Mouse (Mus musculus) small intestine, adult 2 months (tissue): Measurements from ENCODE around the gene Slit1. TPM values are rescaled to one million over a fixed set of nuclear protein-coding genes. Genes with fewer than 3 reads are reported as not detected.

Source experiments
- H3K27ac ChIP-seq: fragments of 200-500 bp; 2 replicates; pipeline ENCODE4 v1.5.1; 2012; ENCODE audit warnings: low read depth, low read length, control low read depth, inconsistent platforms; ENCODE audit not compliant: insufficient read depth
- H3K27me3 ChIP-seq: fragments of 200-500 bp; 2 replicates; pipeline ENCODE4 v1.6.1; 2012; ENCODE audit warnings: mild to moderate bottlenecking, moderate library complexity, low read length, inconsistent platforms; ENCODE audit not compliant: control insufficient read depth, insufficient read depth
- H3K36me3 ChIP-seq: fragments of 200-500 bp; 2 replicates; pipeline ENCODE4 v1.6.1; 2012; ENCODE audit warnings: mild to moderate bottlenecking, low read length, control low read depth, inconsistent platforms; ENCODE audit not compliant: control insufficient read depth, insufficient read depth
- H3K4me1 ChIP-seq: fragments of 200-500 bp; 2 replicates; pipeline ENCODE4 v1.6.1; 2012; ENCODE audit warnings: low read length, inconsistent platforms, mixed read lengths; ENCODE audit not compliant: control insufficient read depth, insufficient read depth, insufficient read length
- H3K4me3 ChIP-seq: fragments of 200-500 bp; 2 replicates; pipeline ENCODE4 v1.5.1; 2012; ENCODE audit warnings: low read depth, mild to moderate bottlenecking, control low read depth, inconsistent platforms, low read length, moderate library complexity
- CTCF ChIP-seq: fragments of 200-500 bp; IDR thresholded peaks from 2 replicates; pipeline ENCODE4 v1.5.1; 2012; ENCODE audit warnings: low read depth, mild to moderate bottlenecking, control low read depth, inconsistent platforms, low read length, moderate library complexity, mixed read lengths; ENCODE audit not compliant: insufficient replicate concordance, insufficient read length; ENCODE audit errors: extremely low read depth
- POLR2A ChIP-seq: fragments of 200-500 bp; IDR thresholded peaks from 2 replicates; pipeline ENCODE4 v1.6.1; 2012; ENCODE audit warnings: low read depth, mild to moderate bottlenecking, control low read depth, inconsistent platforms, low read length, moderate library complexity
- WGBS: fragments of 180-500 bp; shearing (Covaris S2); methylation state at CpG from one replicate; pipeline ENCODE4 v1.1.7; 2018; 5-methylcytosine and 5-hydroxymethylcytosine counted together
- polyA plus RNA-seq: library from polyadenylated mRNA; depleted of rRNA; stranded (reverse); fragments of >200 nt; gene quantifications from 2 replicates; pipeline ENCODE4 v1.2.3, GENCODE M21; 2012

The Slit1 gene
- polyA plus RNA-seq, 1 experiment: 0.94 TPM

DNA sequence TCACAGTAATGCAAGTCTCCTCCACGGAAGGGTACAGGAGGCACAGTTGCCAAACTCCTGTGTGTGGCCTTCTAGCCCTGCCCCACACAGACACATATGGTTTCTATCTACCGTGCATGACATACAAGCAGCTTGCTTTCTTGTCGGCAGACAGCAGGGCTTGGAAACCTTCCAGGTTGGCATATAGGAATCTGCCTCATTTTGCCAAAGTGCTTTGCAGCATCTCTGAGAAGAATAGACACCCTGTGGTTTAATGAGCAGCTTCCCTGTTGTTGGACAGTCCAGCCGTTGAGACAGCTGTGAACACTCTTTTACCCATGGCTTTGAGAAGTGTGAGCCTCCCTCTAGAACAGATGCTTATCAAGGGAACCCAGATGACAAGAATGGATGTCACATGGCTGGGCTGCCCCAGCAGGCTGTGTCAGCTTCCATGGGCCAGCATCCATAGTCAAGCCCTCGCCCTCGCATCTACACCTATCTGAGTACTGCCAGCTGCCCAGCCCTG is 125.3 kb downstream of the Slit1 start:
- H3K36me3 ChIP-seq: no peaks in the 10 kb centered on the region
- no peak overlapping the region for H3K27ac ChIP-seq
- WGBS: 64% methylated on average over 6 of the region's 6 CpGs
- no peaks in the 10 kb centered on the region for H3K27me3 ChIP-seq
- no peak overlapping the region for H3K4me3 ChIP-seq
- TF ChIP-seq CTCF (no peak), POLR2A (no peak)
- no peaks in the 10 kb centered on the region for H3K4me1 ChIP-seq

DNA sequence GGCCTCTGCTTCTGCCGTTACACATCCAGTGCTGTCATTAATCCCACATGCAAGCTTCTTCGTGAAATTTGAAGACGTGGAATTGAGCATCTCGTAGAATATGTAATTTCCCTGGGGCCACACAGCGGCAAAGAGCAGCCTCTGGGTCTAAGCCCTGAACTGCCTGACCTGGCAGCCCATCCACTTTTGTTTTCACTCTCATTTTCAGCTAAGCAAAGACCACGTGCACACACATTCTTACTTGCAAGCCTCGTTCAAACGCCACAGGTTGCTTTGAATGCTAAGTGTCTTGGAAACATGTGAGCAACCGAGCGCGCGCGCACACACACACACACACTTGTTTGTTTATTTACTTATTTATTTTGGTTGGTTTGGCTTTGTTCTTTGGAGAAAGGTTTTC is 126.4 kb downstream of the Slit1 start:
- WGBS: 91% methylated on average over 13 of the region's 13 CpGs
- Histone ChIP-seq H3K4me3 (no peak overlapping the region), H3K27me3 (no peaks in the 10 kb centered on the region), H3K27ac (no peak overlapping the region), H3K4me1 (no peaks in the 10 kb centered on the region), H3K36me3 (no peaks in the 10 kb centered on the region)
- no peak for TF ChIP-seq CTCF
- TF ChIP-seq POLR2A: no peak

DNA sequence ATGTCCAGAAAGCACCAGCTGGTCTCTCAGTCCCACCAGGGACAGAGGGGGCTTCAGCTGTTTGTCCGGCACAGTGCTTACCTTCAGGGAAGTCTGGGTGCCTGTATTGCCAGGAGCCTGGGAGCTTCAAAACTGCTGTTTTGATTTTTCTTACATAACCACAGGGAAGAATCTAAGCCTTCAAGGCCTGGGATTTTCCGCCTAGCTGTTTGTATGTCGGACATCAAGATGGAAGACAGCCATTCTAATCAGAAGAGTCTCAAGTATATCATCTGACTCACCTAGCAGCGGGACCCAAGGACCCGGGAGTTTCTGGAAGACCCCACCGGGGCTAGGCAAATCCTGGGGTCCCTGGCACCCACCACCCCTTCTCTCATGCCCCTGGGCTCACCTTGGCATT is 127.2 kb downstream of the Slit1 start:
- no peak overlapping the region for H3K4me3 ChIP-seq
- no peak for TF ChIP-seq CTCF
- TF ChIP-seq POLR2A: no peak
- no peak overlapping the region for H3K27ac ChIP-seq
- H3K4me1 ChIP-seq: no peaks in the 10 kb centered on the region
- 93% methylated on average over 6 of the region's 6 CpGs for WGBS
- H3K27me3 ChIP-seq: no peaks in the 10 kb centered on the region
- H3K36me3 ChIP-seq: no peaks in the 10 kb centered on the region

DNA sequence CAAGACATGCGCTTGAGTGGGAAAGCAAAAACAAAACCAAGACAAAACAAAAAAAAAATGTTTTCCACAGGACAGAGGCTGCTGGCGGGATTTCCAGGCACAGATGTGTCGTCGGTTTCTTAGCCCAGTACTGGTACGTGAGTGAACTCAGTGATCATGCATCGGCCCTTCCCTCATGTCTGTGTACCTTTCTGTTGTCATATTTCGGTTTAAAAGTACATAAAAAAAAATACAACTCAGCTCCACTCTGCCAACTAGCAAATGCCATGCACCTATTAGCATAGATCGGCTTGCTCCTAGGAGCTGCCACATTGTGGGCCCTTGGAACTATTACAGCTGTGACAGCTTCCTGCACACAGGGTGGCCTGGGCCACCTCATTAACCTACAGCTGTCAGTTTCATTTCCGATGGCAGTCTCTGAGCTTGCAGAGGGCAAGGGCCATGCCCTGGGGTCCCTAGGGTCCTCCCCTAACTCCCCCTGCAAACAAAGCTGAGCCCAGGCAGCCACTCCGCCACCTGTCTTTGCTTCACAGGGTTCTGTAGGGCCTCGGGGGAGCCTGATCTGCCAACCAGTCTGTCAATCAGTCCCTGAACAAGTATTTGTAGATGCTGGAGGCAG is 127.8 kb downstream of the Slit1 start:
- no peaks in the 10 kb centered on the region for H3K27me3 ChIP-seq
- no peak overlapping the region for H3K27ac ChIP-seq
- no peaks in the 10 kb centered on the region for H3K4me1 ChIP-seq
- H3K36me3 ChIP-seq: no peaks in the 10 kb centered on the region
- H3K4me3 ChIP-seq: no peak overlapping the region
- TF ChIP-seq POLR2A (no peak), CTCF (no peak)
- WGBS: 76% methylated on average over 11 of the region's 11 CpGs

DNA sequence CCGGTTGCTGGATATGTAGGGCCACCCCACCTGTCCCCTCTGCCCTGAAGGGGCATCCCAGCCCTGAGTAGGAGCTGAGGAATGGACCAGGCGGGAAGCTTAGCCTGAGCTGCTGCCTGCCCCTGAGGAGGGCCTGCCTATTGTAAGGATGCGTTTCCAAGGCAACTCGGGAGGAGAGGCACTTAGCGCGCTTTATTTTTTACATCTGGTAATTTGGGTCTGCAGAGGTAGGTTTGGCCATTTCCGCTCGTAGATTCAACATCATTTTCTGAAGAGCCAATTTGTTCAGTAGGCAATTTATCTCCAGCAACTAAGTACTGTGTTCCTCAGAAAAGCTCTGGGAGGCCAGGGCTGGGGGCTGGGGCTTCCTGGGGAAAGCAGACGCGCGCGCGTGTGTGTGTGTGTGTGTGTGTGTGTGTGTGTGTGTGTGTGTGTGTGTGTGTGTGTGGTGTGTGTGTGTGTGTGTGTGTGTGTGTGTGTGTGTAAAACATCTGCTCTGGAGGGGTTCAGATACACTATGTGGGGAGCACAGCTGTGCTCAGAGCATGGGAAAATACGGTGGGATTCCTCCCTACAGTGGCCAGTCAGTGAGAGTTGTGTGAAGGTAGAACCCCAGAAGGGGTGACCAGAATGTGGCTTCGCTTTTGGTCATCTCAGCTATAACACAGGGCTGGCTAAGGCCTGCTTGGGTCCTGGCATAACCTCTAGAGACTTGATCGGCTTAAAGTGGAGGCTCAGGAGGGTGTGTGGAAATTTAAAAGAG is 130.0 kb downstream of the Slit1 start:
- no peak for TF ChIP-seq POLR2A
- TF ChIP-seq CTCF: no peak
- no peaks in the 10 kb centered on the region for H3K4me1 ChIP-seq
- 77% methylated on average over 16 of the region's 16 CpGs for WGBS
- no peaks in the 10 kb centered on the region for H3K36me3 ChIP-seq
- H3K27ac ChIP-seq: no peak overlapping the region
- no peaks in the 10 kb centered on the region for H3K27me3 ChIP-seq
- H3K4me3 ChIP-seq: no peak overlapping the region

DNA sequence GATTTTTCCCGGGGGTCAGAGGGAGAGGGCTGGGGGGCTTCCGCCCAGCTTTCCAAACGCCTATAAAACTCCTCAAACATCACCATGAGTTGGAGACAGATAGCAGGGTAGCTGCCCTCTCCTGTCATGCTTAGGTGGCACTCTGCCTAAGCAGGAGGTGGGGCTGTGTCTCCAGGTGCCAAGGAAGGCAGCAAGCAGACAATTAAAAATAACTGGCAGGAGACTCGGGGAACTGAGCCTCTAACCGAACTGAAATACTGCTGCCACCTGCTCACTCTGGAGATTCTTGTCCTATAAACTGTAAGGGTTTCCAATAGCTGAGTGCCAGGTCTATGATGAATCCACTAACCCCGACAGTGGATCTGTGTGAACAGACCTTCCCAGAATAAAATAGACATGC is 131.8 kb downstream of the Slit1 start:
- no peaks in the 10 kb centered on the region for H3K4me1 ChIP-seq
- TF ChIP-seq POLR2A (no peak), CTCF (no peak)
- no peak overlapping the region for H3K4me3 ChIP-seq
- H3K27me3 ChIP-seq: no peaks in the 10 kb centered on the region
- 23% methylated on average over 6 of the region's 6 CpGs for WGBS
- no peaks in the 10 kb centered on the region for H3K36me3 ChIP-seq
- H3K27ac ChIP-seq: no peak overlapping the region

DNA sequence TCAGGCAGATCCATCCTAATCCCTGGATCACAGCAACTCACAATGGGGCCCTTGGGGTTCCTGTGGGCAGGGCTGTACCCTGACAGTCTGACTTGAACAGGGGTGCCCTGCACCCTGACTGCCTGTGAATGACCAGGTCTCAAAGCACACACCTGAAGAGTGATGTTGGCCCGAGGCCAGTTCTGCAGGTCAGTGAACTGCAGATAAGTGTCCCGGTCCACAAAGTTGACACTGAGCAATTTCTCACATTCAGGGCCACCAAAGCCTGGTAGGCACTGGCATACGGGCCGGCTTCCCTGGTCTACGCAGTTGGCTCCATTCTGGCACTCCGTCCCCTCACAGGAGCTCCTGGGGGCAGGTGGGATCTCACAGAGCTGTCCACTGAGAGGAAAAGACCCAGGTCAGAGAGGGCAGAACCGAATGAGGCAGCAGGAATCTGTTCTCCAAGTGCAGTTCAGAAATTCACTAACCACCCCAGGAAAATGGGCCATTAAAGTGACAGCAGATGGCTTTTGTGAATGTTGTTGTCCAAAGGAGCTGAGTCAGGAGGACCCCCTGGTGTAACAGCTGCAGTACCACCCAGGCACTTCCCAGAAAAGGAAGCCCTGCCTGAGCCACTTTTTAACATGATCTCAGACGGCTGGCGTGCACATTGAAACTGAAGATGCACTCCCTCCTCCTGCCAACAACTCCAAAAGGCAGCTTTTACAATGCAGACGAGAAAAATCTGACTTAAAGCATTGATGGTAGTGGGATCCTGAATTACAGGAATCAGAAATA is 137.1 kb downstream of the Slit1 start:
- no peak for TF ChIP-seq POLR2A
- no peak for TF ChIP-seq CTCF
- Histone ChIP-seq H3K4me3 (no peak overlapping the region), H3K27me3 (no peaks in the 10 kb centered on the region), H3K27ac (no peak overlapping the region), H3K4me1 (peaks cover 3% of the 10 kb centered on the region), H3K36me3 (no peaks in the 10 kb centered on the region)
- WGBS: 73% methylated on average over 10 of the region's 10 CpGs
